Mouse (Mus musculus): Measurements from ENCODE around the gene Mrpl1. TPM values are rescaled to one million over a fixed set of nuclear protein-coding genes. Genes with fewer than 3 reads are reported as not detected.
A peak's percentile ranks its signal among the peaks of the same experiment; 100 is the strongest.

The Mrpl1 gene
- polyA plus RNA-seq, 1 experiment from 2014 or later, result 29.7 TPM

DNA sequence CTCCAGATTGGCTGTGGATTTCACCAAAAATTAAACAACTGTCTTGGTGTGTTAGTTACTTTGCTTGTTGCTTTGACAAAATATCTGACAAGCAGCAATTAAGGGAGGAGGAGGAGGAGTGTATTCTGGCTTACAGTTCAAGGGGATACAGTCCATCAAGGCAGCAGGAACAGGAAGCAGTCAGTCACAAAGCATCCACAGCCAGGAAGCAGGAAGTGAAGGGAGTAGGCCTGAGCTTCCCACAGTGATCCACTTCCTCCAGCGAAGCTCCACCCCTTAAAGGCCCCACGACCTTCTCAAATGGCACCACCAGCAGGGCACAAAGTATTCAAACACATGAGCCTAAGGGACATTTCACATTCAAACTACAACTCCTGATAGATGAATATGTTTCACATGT is 42.5 kb upstream of the Mrpl1 start:
- DNase-seq (ENCODE audit: low spot score), result no peak
- 85% methylated on average over 2 of the region's 2 CpGs for WGBS
- ATAC-seq (replicated peaks; ENCODE audit: insufficient number of reproducible peaks, low FRiP score, low TSS enrichment, low read depth), result no peak

DNA sequence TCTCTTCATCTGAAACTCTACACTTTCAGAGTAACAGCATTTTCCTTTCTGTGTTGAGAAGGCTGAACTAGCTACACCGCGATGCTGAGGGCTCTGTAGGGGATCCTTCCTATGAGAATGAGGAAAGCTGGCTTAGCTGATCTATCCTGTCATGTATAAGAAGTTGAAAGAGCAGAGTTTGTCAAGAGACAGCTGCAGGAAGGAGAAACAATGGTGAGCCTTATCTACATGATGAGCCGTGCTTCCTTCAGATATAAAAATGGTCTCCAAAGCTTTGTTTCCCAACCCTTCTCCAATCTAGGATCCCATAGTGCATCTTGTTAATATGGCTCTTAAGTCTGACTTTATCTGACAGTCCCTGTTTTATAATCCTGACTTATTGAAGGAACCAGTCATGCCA is 38.9 kb upstream of the Mrpl1 start:
- 77% methylated on average over 3 of the region's 3 CpGs for WGBS
- Histone ChIP-seq H3K27me3 (ENCODE audit: control insufficient read depth, insufficient read depth, low read length) (no peaks in the 10 kb centered on the region), H3K4me3 (ENCODE audit: low read depth, low read length) (no peak overlapping the region)

More for the DNA sequence above, 42.5 kb upstream of the Mrpl1 start:
- no peak overlapping the region for H3K4me3 ChIP-seq (ENCODE audit: low read depth, low read length)
- H3K9ac ChIP-seq (replicated peaks; ENCODE audit: low read length), result no peak overlapping the region
- no peak overlapping the region for H3K27ac ChIP-seq (replicated peaks; ENCODE audit: low read depth, low read length)
- no peaks in the 10 kb centered on the region for H3K27me3 ChIP-seq (ENCODE audit: control insufficient read depth, insufficient read depth, low read length)
- no peaks in the 10 kb centered on the region for H3K4me1 ChIP-seq (ENCODE audit: control insufficient read depth, insufficient read depth, low read length)
- no peak overlapping the region for H3K4me2 ChIP-seq (ENCODE audit: low read depth, low read length)
- no peaks in the 10 kb centered on the region for H3K9me3 ChIP-seq (replicated peaks; ENCODE audit: control insufficient read depth, low read length)
- no peaks in the 10 kb centered on the region for H3K36me3 ChIP-seq (replicated peaks; ENCODE audit: control insufficient read depth, insufficient read depth, low read depth, low read length)

DNA sequence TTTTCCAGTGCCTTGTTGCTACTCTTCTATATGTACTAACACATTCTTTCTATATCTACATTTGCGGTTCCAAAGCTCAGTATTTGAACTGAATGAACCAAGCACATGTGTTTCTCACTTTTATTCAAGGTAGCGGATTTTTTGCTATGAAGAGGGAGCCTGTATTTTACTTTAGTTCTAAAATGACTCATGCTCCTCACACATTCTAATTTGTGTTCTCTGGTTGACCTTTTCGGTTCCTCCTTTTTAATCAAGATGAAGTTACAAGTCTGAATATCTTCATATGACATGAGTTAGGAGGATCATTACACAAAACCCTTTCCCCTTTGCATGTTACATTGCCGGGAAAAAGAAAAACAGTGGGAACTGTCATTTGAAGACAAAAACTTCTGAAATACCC is 37.5 kb upstream of the Mrpl1 start:
- Histone ChIP-seq H3K4me3 (ENCODE audit: low read depth, low read length) (no peak overlapping the region), H3K27me3 (ENCODE audit: control insufficient read depth, insufficient read depth, low read length) (no peaks in the 10 kb centered on the region), H3K36me3 (replicated peaks; ENCODE audit: control insufficient read depth, insufficient read depth, low read depth, low read length) (no peaks in the 10 kb centered on the region), H3K4me2 (ENCODE audit: low read depth, low read length) (no peak overlapping the region), H3K9ac (replicated peaks; ENCODE audit: low read length) (no peak overlapping the region), H3K27ac (replicated peaks; ENCODE audit: low read depth, low read length) (no peak overlapping the region), H3K9me3 (replicated peaks; ENCODE audit: control insufficient read depth, low read length) (no peaks in the 10 kb centered on the region), H3K4me1 (ENCODE audit: control insufficient read depth, insufficient read depth, low read length) (no peaks in the 10 kb centered on the region)
- 89% methylated on average over 4 of the region's 4 CpGs for WGBS
- DNase-seq (ENCODE audit: low spot score) (no peak), ATAC-seq (replicated peaks; ENCODE audit: insufficient number of reproducible peaks, low FRiP score, low TSS enrichment, low read depth) (no peak)

More for the DNA sequence above, 38.9 kb upstream of the Mrpl1 start:
- Histone ChIP-seq H3K4me2 (ENCODE audit: low read depth, low read length) (no peak overlapping the region), H3K36me3 (replicated peaks; ENCODE audit: control insufficient read depth, insufficient read depth, low read depth, low read length) (no peaks in the 10 kb centered on the region), H3K9ac (replicated peaks; ENCODE audit: low read length) (no peak overlapping the region), H3K9me3 (replicated peaks; ENCODE audit: control insufficient read depth, low read length) (no peaks in the 10 kb centered on the region), H3K4me1 (ENCODE audit: control insufficient read depth, insufficient read depth, low read length) (no peaks in the 10 kb centered on the region), H3K27ac (replicated peaks; ENCODE audit: low read depth, low read length) (no peak overlapping the region)
- DNase-seq (ENCODE audit: low spot score) (no peak), ATAC-seq (replicated peaks; ENCODE audit: insufficient number of reproducible peaks, low FRiP score, low TSS enrichment, low read depth) (no peak)

DNA sequence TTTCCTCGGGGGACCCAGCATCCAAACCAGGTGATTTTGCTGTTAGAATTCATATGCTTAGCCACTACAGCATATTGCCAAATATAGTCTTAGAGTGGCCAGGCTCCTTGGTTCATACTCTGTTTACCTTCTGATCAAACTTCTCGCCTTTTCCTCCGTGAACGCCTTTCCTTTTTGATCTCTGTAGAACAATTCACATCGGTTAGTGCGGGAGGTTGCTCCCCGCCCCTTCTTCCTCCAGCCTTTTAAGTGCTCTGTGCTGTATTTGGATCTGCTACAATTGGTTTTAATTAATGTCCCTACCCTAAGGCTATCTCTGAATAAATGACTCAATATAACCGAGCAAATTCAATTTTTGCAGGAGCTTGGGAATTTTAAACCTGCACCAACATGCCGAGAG is 33.2 kb upstream of the Mrpl1 start:
- H3K4me3 ChIP-seq (ENCODE audit: low read depth, low read length), result no peak overlapping the region
- 38% methylated on average over 9 of the region's 9 CpGs for WGBS

DNA sequence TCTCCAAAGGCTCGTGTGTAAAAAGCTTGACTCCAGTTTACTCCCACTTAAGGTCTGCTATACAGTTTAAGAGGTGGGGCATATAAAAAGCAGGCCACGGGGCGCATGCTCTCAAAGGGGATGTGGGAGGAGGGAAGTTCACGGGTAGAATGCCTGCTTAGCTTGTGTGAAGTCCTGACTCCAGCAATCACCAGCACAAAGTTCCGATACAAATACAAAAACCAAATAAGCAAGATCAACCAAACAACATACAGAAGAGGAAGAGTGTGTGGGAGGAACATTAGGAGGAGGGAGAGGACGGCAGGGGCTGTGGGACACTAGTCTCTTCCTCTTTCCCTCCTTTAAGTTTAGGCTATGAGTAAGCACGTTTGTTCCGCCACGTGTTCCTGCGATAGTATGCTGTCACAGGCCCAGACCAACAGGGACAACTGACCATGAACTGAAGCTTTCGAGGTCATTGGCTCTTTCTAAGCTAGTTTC is 32.4 kb upstream of the Mrpl1 start:
- Histone ChIP-seq H3K27ac (replicated peaks; ENCODE audit: low read depth, low read length) (no peak overlapping the region), H3K36me3 (replicated peaks; ENCODE audit: control insufficient read depth, insufficient read depth, low read depth, low read length) (no peaks in the 10 kb centered on the region), H3K9me3 (replicated peaks; ENCODE audit: control insufficient read depth, low read length) (no peaks in the 10 kb centered on the region), H3K27me3 (ENCODE audit: control insufficient read depth, insufficient read depth, low read length) (no peaks in the 10 kb centered on the region), H3K4me2 (ENCODE audit: low read depth, low read length) (no peak overlapping the region), H3K9ac (replicated peaks; ENCODE audit: low read length) (no peak overlapping the region), H3K4me1 (ENCODE audit: control insufficient read depth, insufficient read depth, low read length) (no peaks in the 10 kb centered on the region), H3K4me3 (ENCODE audit: low read depth, low read length) (no peak overlapping the region)
- DNase-seq (ENCODE audit: low spot score), result no peak
- ATAC-seq (replicated peaks; ENCODE audit: insufficient number of reproducible peaks, low FRiP score, low TSS enrichment, low read depth), result no peak
- WGBS, result 76% methylated on average over 11 of the region's 11 CpGs

More for the DNA sequence above, 33.2 kb upstream of the Mrpl1 start:
- Histone ChIP-seq H3K9ac (replicated peaks; ENCODE audit: low read length) (no peak overlapping the region), H3K27ac (replicated peaks; ENCODE audit: low read depth, low read length) (no peak overlapping the region), H3K36me3 (replicated peaks; ENCODE audit: control insufficient read depth, insufficient read depth, low read depth, low read length) (no peaks in the 10 kb centered on the region), H3K4me1 (ENCODE audit: control insufficient read depth, insufficient read depth, low read length) (no peaks in the 10 kb centered on the region), H3K9me3 (replicated peaks; ENCODE audit: control insufficient read depth, low read length) (no peaks in the 10 kb centered on the region), H3K4me2 (ENCODE audit: low read depth, low read length) (no peak overlapping the region; the same call in 1 of the 2 replicates), H3K27me3 (ENCODE audit: control insufficient read depth, insufficient read depth, low read length) (no peaks in the 10 kb centered on the region)
- DNase-seq (ENCODE audit: low spot score) (peak; percentile 54), ATAC-seq (replicated peaks; ENCODE audit: insufficient number of reproducible peaks, low FRiP score, low TSS enrichment, low read depth) (no peak; the same call in 1 of the 2 replicates)

DNA sequence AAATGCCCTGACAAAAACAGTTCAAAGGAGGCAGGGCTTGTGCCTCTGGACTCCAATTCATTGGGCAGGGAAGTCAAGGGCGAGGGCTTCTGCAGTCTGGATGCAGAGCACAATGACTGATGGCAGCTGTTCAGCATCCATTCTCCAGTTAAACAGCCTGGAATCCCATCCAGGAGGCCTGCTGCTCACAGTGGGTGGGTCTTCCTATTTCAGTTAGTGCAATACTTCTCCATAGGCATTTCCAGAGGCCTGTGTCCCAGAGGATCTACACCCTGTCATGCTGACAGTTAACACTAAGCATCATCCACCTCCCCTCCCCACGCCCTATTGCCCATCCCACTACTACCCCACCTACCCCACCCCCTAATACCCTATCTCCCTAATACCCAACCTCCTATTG is 26.1 kb upstream of the Mrpl1 start:
- DNase-seq (ENCODE audit: low spot score), result no peak
- 73% methylated on average over 2 of the region's 2 CpGs for WGBS
- no peak overlapping the region for H3K9ac ChIP-seq (replicated peaks; ENCODE audit: low read length)
- H3K4me1 ChIP-seq (ENCODE audit: control insufficient read depth, insufficient read depth, low read length), result no peaks in the 10 kb centered on the region
- no peak for ATAC-seq (replicated peaks; ENCODE audit: insufficient number of reproducible peaks, low FRiP score, low TSS enrichment, low read depth)
- no peaks in the 10 kb centered on the region for H3K27me3 ChIP-seq (ENCODE audit: control insufficient read depth, insufficient read depth, low read length)
- H3K36me3 ChIP-seq (replicated peaks; ENCODE audit: control insufficient read depth, insufficient read depth, low read depth, low read length), result no peaks in the 10 kb centered on the region
- no peak overlapping the region for H3K27ac ChIP-seq (replicated peaks; ENCODE audit: low read depth, low read length)
- H3K4me3 ChIP-seq (ENCODE audit: low read depth, low read length), result no peak overlapping the region
- no peak overlapping the region for H3K4me2 ChIP-seq (ENCODE audit: low read depth, low read length)
- no peaks in the 10 kb centered on the region for H3K9me3 ChIP-seq (replicated peaks; ENCODE audit: control insufficient read depth, low read length)

DNA sequence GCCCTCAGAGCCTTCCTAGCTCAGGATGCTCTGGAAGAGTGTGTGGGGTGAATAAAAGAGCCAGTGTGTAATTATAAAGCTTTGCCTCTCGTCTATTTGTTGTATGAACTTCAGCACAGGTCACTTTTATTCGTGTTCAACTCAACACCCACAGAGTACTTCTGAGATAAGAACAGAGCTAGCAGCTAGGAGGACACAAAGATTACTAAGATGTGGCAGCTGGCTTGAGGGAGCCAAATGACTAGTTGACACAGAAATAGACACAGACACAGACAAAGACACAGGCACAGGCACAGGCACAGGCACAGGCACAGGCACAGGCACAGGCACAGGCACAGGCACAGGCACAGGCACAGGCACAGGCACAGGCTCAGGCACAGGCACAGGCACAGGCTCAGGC is 25.3 kb upstream of the Mrpl1 start:
- H3K27me3 ChIP-seq (ENCODE audit: control insufficient read depth, insufficient read depth, low read length), result no peaks in the 10 kb centered on the region
- H3K9me3 ChIP-seq (replicated peaks; ENCODE audit: control insufficient read depth, low read length), result no peaks in the 10 kb centered on the region
- DNase-seq (ENCODE audit: low spot score) (no peak), ATAC-seq (replicated peaks; ENCODE audit: insufficient number of reproducible peaks, low FRiP score, low TSS enrichment, low read depth) (no peak)
- no peak overlapping the region for H3K9ac ChIP-seq (replicated peaks; ENCODE audit: low read length)
- H3K27ac ChIP-seq (replicated peaks; ENCODE audit: low read depth, low read length), result no peak overlapping the region
- WGBS, result 65% methylated on average over 2 of the region's 2 CpGs
- H3K4me2 ChIP-seq (ENCODE audit: low read depth, low read length), result no peak overlapping the region
- H3K36me3 ChIP-seq (replicated peaks; ENCODE audit: control insufficient read depth, insufficient read depth, low read depth, low read length), result no peaks in the 10 kb centered on the region
- H3K4me1 ChIP-seq (ENCODE audit: control insufficient read depth, insufficient read depth, low read length), result no peaks in the 10 kb centered on the region
- H3K4me3 ChIP-seq (ENCODE audit: low read depth, low read length), result no peak overlapping the region

GRCm38 (mm10) chr5:96189761-96190160 is 19.5 kb upstream of the Mrpl1 start:
- Histone ChIP-seq H3K4me2 (ENCODE audit: low read depth, low read length) (no peak overlapping the region), H3K9ac (replicated peaks; ENCODE audit: low read length) (no peak overlapping the region), H3K4me1 (ENCODE audit: control insufficient read depth, insufficient read depth, low read length) (no peaks in the 10 kb centered on the region), H3K36me3 (replicated peaks; ENCODE audit: control insufficient read depth, insufficient read depth, low read depth, low read length) (no peaks in the 10 kb centered on the region), H3K9me3 (replicated peaks; ENCODE audit: control insufficient read depth, low read length) (no peaks in the 10 kb centered on the region), H3K27me3 (ENCODE audit: control insufficient read depth, insufficient read depth, low read length) (no peaks in the 10 kb centered on the region), H3K4me3 (ENCODE audit: low read depth, low read length) (no peak overlapping the region), H3K27ac (replicated peaks; ENCODE audit: low read depth, low read length) (no peak overlapping the region)
- ATAC-seq (replicated peaks; ENCODE audit: insufficient number of reproducible peaks, low FRiP score, low TSS enrichment, low read depth) (no peak), DNase-seq (ENCODE audit: low spot score) (no peak)
- 89% methylated on average over 1 of the region's 1 CpGs for WGBS

All from embryonic facial prominence, embryonic 11.5 days (tissue).